Mouse (Mus musculus) lung, embryonic 15.5 days (tissue): ENCODE data around the gene Klk14. TPM values are rescaled to one million over a fixed set of nuclear protein-coding genes. Genes with fewer than 3 reads are reported as not detected.
"Not testable (repeated sequence)": the region's sequence is repeated elsewhere in the genome, so short reads cannot be mapped to it uniquely, and the experiment has no call there.

Source experiments
- ATAC-seq: fragments of 200-750 bp; cut with Nextera tagmentation; 2 replicates; pipeline ENCODE4 v1.8.0; 2017; ENCODE audit warnings: moderate number of reproducible peaks, borderline replicate concordance; ENCODE audit not compliant: low FRiP score, low TSS enrichment; ENCODE audit errors: extremely low read depth
- H3K27ac ChIP-seq: fragments of 300-500 bp; sonication (generic); 2 replicates; pipeline ENCODE4 v1.5.1; 2015; ENCODE audit warnings: moderate library complexity, mild to moderate bottlenecking, inconsistent platforms
- H3K27me3 ChIP-seq: fragments of 300-500 bp; sonication (generic); 2 replicates; pipeline ENCODE4 v1.6.1; 2015; ENCODE audit warnings: inconsistent platforms
- H3K36me3 ChIP-seq: fragments of 300-500 bp; sonication (generic); 2 replicates; pipeline ENCODE4 v1.6.1; 2015; ENCODE audit warnings: inconsistent platforms
- H3K4me1 ChIP-seq: fragments of 300-500 bp; sonication (generic); 2 replicates; pipeline ENCODE4 v1.6.1; 2015; ENCODE audit warnings: inconsistent platforms
- H3K4me2 ChIP-seq: fragments of 300-500 bp; sonication (generic); 2 replicates; pipeline ENCODE4 v1.6.1; 2015; ENCODE audit warnings: inconsistent platforms, mild to moderate bottlenecking, moderate library complexity
- H3K4me3 ChIP-seq: fragments of 300-500 bp; sonication (generic); 2 replicates; pipeline ENCODE4 v1.5.1; 2015; ENCODE audit warnings: mild to moderate bottlenecking, inconsistent platforms
- H3K9ac ChIP-seq: fragments of 300-500 bp; sonication (generic); 2 replicates; pipeline ENCODE4 v1.6.1; 2015; ENCODE audit warnings: inconsistent platforms
- H3K9me3 ChIP-seq: fragments of 300-500 bp; sonication (generic); 2 replicates; pipeline ENCODE4 v1.6.1; 2016; ENCODE audit warnings: inconsistent platforms
- WGBS: fragments of 180-500 bp; shearing (Covaris S2); methylation state at CpG from one replicate; pipeline ENCODE4 v1.1.7; 2015; 5-methylcytosine and 5-hydroxymethylcytosine counted together
- polyA plus RNA-seq: library from polyadenylated mRNA; unstranded; fragments of >200 nt; fragmentation: Nextera tagmentation; extraction: Ambion mirVana; gene quantifications from 2 replicates; pipeline ENCODE4 v1.2.1, GENCODE M21; 2015

The Klk14 gene
- polyA plus RNA-seq, 1 experiment from 2014 or later = not detected

- Histone ChIP-seq H3K4me1 (peaks cover 8% of the 10 kb centered on the region), H3K9me3 (no peaks in the 10 kb centered on the region), H3K4me3 (peak overlapping the region; percentile 65), H3K36me3 (peaks cover 28% of the 10 kb centered on the region), H3K9ac (peak overlapping the region; percentile 68), H3K27ac (peak overlapping the region; percentile 49), H3K4me2 (peak overlapping the region; percentile 79), H3K27me3 (no peaks in the 10 kb centered on the region)
- 5% methylated on average over 10 of the region's 10 CpGs for WGBS
- ATAC-seq = peak; percentile 1; the same call in 1 of the 2 replicates
These were observed 17.5 kb upstream of the Klk14 start for GRCm38 (mm10) chr7:43672581-43673260.

GRCm38 (mm10) chr7:43675091-43675490 is 15.1 kb upstream of the Klk14 start:
- ATAC-seq = no peak
- H3K4me2 ChIP-seq = no peak overlapping the region
- no peaks in the 10 kb centered on the region for H3K27me3 ChIP-seq
- no peak overlapping the region for H3K27ac ChIP-seq
- H3K9me3 ChIP-seq = no peaks in the 10 kb centered on the region
- H3K36me3 ChIP-seq = peaks cover 34% of the 10 kb centered on the region
- H3K4me3 ChIP-seq = no peak overlapping the region
- peaks cover 8% of the 10 kb centered on the region for H3K4me1 ChIP-seq
- WGBS = 86% methylated on average over 32 of the region's 32 CpGs
- H3K9ac ChIP-seq = no peak overlapping the region

GRCm38 (mm10) chr7:43678517-43678916 is 11.7 kb upstream of the Klk14 start:
- H3K27ac ChIP-seq = no peak overlapping the region
- H3K27me3 ChIP-seq = no peaks in the 10 kb centered on the region
- no peaks in the 10 kb centered on the region for H3K9me3 ChIP-seq
- H3K9ac ChIP-seq = no peak overlapping the region
- no peak overlapping the region for H3K4me3 ChIP-seq
- no peak overlapping the region for H3K4me2 ChIP-seq
- peaks cover 34% of the 10 kb centered on the region for H3K36me3 ChIP-seq
- no peaks in the 10 kb centered on the region for H3K4me1 ChIP-seq
- no peak for ATAC-seq

GRCm38 (mm10) chr7:43680960-43681359 is 9.3 kb upstream of the Klk14 start:
- H3K4me1 ChIP-seq = peaks cover 7% of the 10 kb centered on the region; the same call in 1 of the 2 replicates
- no peak overlapping the region for H3K9ac ChIP-seq
- no peaks in the 10 kb centered on the region for H3K9me3 ChIP-seq
- ATAC-seq = no peak
- H3K4me2 ChIP-seq = no peak overlapping the region
- no peak overlapping the region for H3K4me3 ChIP-seq
- peaks cover 23% of the 10 kb centered on the region for H3K36me3 ChIP-seq
- H3K27ac ChIP-seq = no peak overlapping the region
- WGBS = 16% methylated on average over 5 of the region's 5 CpGs
- H3K27me3 ChIP-seq = no peaks in the 10 kb centered on the region

- ATAC-seq, H3K4me2 ChIP-seq, H3K9ac ChIP-seq, H3K4me1 ChIP-seq, H3K27me3 ChIP-seq, H3K9me3 ChIP-seq, H3K4me3 ChIP-seq, H3K27ac ChIP-seq, H3K36me3 ChIP-seq: not testable (repeated sequence)
- 7% methylated on average over 1 of the region's 1 CpGs for WGBS
These were observed 7.7 kb upstream of the Klk14 start for GRCm38 (mm10) chr7:43682511-43682910.

- WGBS = 38% methylated on average over 7 of the region's 7 CpGs
- ATAC-seq = no peak
These were observed 5.1 kb upstream of the Klk14 start for GRCm38 (mm10) chr7:43685088-43685487.

GRCm38 (mm10) chr7:43710031-43710430 is 19.8 kb downstream of the Klk14 start:
- ATAC-seq = no peak
- no peaks in the 10 kb centered on the region for H3K9me3 ChIP-seq
- H3K36me3 ChIP-seq = no peaks in the 10 kb centered on the region
- no peak overlapping the region for H3K9ac ChIP-seq
- no peak overlapping the region for H3K4me3 ChIP-seq
- no peak overlapping the region for H3K4me2 ChIP-seq
- no peak overlapping the region for H3K27ac ChIP-seq
- H3K4me1 ChIP-seq = peaks cover 15% of the 10 kb centered on the region
- no peaks in the 10 kb centered on the region for H3K27me3 ChIP-seq
- WGBS = 74% methylated on average over 3 of the region's 3 CpGs

More at GRCm38 (mm10) chr7:43685088-43685487, 5.1 kb upstream of the Klk14 start:
- Histone ChIP-seq H3K4me3 (no peak overlapping the region), H3K27ac (no peak overlapping the region), H3K27me3 (no peaks in the 10 kb centered on the region), H3K4me1 (peaks cover 7% of the 10 kb centered on the region; the same call in 1 of the 2 replicates), H3K4me2 (no peak overlapping the region), H3K9me3 (no peaks in the 10 kb centered on the region), H3K9ac (no peak overlapping the region), H3K36me3 (no peaks in the 10 kb centered on the region)

GRCm38 (mm10) chr7:43712267-43712666 is 22.0 kb downstream of the Klk14 start, which contains the start of gene Klk13:
Klk13 (plus strand) TSS chr7:43712567.
- H3K4me2 ChIP-seq = peak within 1 kb of the TSS; percentile 44
- H3K36me3 ChIP-seq = no peaks in the 10 kb centered on the region
- H3K4me1 ChIP-seq = peaks cover 15% of the 10 kb centered on the region
- 0 out of 2 replicates have a peak within 1 kb of the TSS, but pooled peaks have one; percentile 69 for H3K27ac ChIP-seq
- ATAC-seq = no peak
- no peaks in the 10 kb centered on the region for H3K27me3 ChIP-seq
- 45% methylated on average over 4 of the region's 4 CpGs for WGBS
- H3K4me3 ChIP-seq = no peak within 1 kb of the TSS
- no peaks in the 10 kb centered on the region for H3K9me3 ChIP-seq
- no peak within 1 kb of the TSS for H3K9ac ChIP-seq

GRCm38 (mm10) chr7:43712917-43713316 is 22.7 kb downstream of the Klk14 start:
- Histone ChIP-seq H3K4me2 (peak overlapping the region; percentile 44), H3K4me3 (no peak overlapping the region), H3K27ac (0 out of 2 replicates have a peak overlapping the region, but pooled peaks have one; percentile 69), H3K9ac (no peak overlapping the region), H3K9me3 (no peaks in the 10 kb centered on the region), H3K4me1 (peaks cover 15% of the 10 kb centered on the region), H3K36me3 (no peaks in the 10 kb centered on the region), H3K27me3 (no peaks in the 10 kb centered on the region)
- 0 out of 2 replicates have a peak, but pooled peaks have one; percentile 6 for ATAC-seq
- 7% methylated on average over 9 of the region's 9 CpGs for WGBS

GRCm38 (mm10) chr7:43713741-43714351 is 23.6 kb downstream of the Klk14 start:
- peaks cover 15% of the 10 kb centered on the region for H3K4me1 ChIP-seq
- H3K27me3 ChIP-seq = no peaks in the 10 kb centered on the region
- H3K9me3 ChIP-seq = no peaks in the 10 kb centered on the region
- peak overlapping the region; percentile 69 for H3K27ac ChIP-seq
- WGBS = 6% methylated on average over 19 of the region's 19 CpGs
- 0 out of 2 replicates have a peak overlapping the region, but pooled peaks have one; percentile 2 for H3K4me3 ChIP-seq
- no peaks in the 10 kb centered on the region for H3K36me3 ChIP-seq
- ATAC-seq = peak; percentile 42
- peak overlapping the region; percentile 44 for H3K4me2 ChIP-seq
- H3K9ac ChIP-seq = no peak overlapping the region
